In the genomic region with DNA sequence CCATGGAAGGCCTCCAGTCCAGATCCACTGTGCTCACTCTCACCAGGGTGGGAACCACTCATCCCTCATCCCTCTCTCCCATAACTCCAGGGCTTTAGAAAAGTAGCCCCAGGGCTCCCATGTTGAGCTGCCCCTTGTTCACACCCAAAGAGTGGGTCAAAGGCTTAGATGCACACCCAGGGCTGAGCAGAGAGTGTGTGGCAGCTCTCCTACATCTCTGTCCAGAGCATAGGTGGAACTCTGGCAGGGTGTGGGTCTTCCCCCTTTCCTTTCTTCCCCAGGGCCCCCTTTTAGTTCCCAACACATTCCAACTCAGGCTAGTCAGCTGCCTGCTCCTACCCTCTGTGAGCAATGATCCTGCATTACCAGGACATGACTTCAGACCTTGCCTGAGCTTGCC, we compare ENCODE assay signal across 24 mouse cellular contexts.
"Had no signal": no experiment of that assay in that cellular context is flagged by ENCODE, and none has a peak within 500 bp of the region (broad histone marks: within the 10 kb centered on the region; RNA-seq: fewer than 3 reads in every experiment).

No protein-coding gene starts in this region.

- H3K36me3 ChIP-seq: heart, embryonic 10.5 days; heart, embryonic 12.5 days; hindbrain, embryonic 13.5 days; hindbrain, embryonic 15.5 days; intestine, embryonic 15.5 days; limb, embryonic 10.5 days; limb, embryonic 12.5 days; liver, embryonic 13.5 days; liver, embryonic 15.5 days had no signal

- H3K9ac ChIP-seq: heart, embryonic 12.5 days; hindbrain, embryonic 13.5 days; hindbrain, embryonic 15.5 days; intestine, embryonic 15.5 days; limb, embryonic 12.5 days; liver, embryonic 13.5 days; liver, embryonic 15.5 days had no signal

- H3K27ac ChIP-seq: gastrocnemius, adult 2 months; heart, embryonic 10.5 days; hindbrain, embryonic 13.5 days; hindbrain, embryonic 15.5 days; hindbrain, postnatal 0 days; intestine, embryonic 15.5 days; layer of hippocampus, adult 2 months; left cerebral cortex, adult 2 months; limb, embryonic 10.5 days; limb, embryonic 12.5 days; liver, embryonic 13.5 days; liver, embryonic 15.5 days had no signal

- DNase-seq: gastrocnemius, adult 2 months; gastrocnemius, postnatal 10 days; gastrocnemius, postnatal 25 days; heart, adult 18-20 months; heart, postnatal 10 days; kidney, adult 18-20 months; kidney, adult 8-10 months; kidney, postnatal 10 days; kidney, postnatal 25 days; kidney, postnatal 4 days; liver; liver, embryonic 13.5 days had no signal

- ATAC-seq: hindbrain, postnatal 0 days; intestine, embryonic 15.5 days; intestine, postnatal 0 days had no signal

- H3K4me3 ChIP-seq: gastrocnemius, adult 2 months; heart, embryonic 10.5 days; heart, embryonic 12.5 days; hindbrain, embryonic 13.5 days; hindbrain, embryonic 15.5 days; intestine, embryonic 15.5 days; layer of hippocampus, adult 2 months; left cerebral cortex, adult 2 months; limb, embryonic 10.5 days; limb, embryonic 12.5 days; liver, embryonic 13.5 days; liver, embryonic 15.5 days had no signal

- H3K4me1 ChIP-seq: heart, embryonic 10.5 days; heart, embryonic 12.5 days; hindbrain, embryonic 13.5 days; hindbrain, embryonic 15.5 days; intestine, embryonic 15.5 days; limb, embryonic 10.5 days; limb, embryonic 12.5 days; liver, embryonic 13.5 days; liver, embryonic 15.5 days had no signal

- H3K27me3 ChIP-seq: heart, embryonic 12.5 days; hindbrain, embryonic 13.5 days; hindbrain, embryonic 15.5 days; intestine, embryonic 15.5 days; limb, embryonic 12.5 days; liver, embryonic 13.5 days; liver, embryonic 15.5 days had no signal

- H3K9me3 ChIP-seq: liver, embryonic 15.5 days had no signal
